Mouse (Mus musculus) limb, embryonic 11.5 days (tissue): ENCODE data around the gene Zkscan14. TPM values are rescaled to one million over a fixed set of nuclear protein-coding genes. Genes with fewer than 3 reads are reported as not detected.
"Not testable (repeated sequence)": the region's sequence is repeated elsewhere in the genome, so short reads cannot be mapped to it uniquely, and the experiment has no call there.

ENCODE experiments used
- ATAC-seq: fragments of 200-750 bp; cut with Nextera tagmentation; 2 replicates; pipeline ENCODE4 v1.8.0; 2017; ENCODE audit warnings: low read depth; ENCODE audit not compliant: insufficient number of reproducible peaks, low FRiP score, low TSS enrichment
- DNase-seq: peaks from one replicate; pipeline ENCODE4 v3.0.0-alpha.2; 2015; ENCODE audit warnings: low spot score
- H3K27ac ChIP-seq: fragments of 300-500 bp; sonication (generic); replicated peaks from 2 replicates; pipeline ENCODE4 v1.5.1; 2014; ENCODE audit warnings: low read depth, mild to moderate bottlenecking, low read length
- H3K27me3 ChIP-seq: fragments of 300-500 bp; sonication (generic); 2 replicates; pipeline ENCODE4 v1.6.1; 2014; ENCODE audit warnings: mild to moderate bottlenecking, low read length, mixed read lengths; ENCODE audit not compliant: control insufficient read depth, insufficient read depth
- H3K36me3 ChIP-seq: fragments of 300-500 bp; sonication (generic); 2 replicates; pipeline ENCODE4 v1.6.1; 2014; ENCODE audit warnings: mild to moderate bottlenecking, low read length, moderate library complexity, mixed read lengths; ENCODE audit not compliant: control insufficient read depth, insufficient read depth
- H3K4me1 ChIP-seq: fragments of 300-500 bp; sonication (generic); 2 replicates; pipeline ENCODE4 v1.6.1; 2014; ENCODE audit warnings: low read length, mixed read lengths; ENCODE audit not compliant: control insufficient read depth, insufficient read depth
- H3K4me2 ChIP-seq: fragments of 300-500 bp; sonication (generic); 2 replicates; pipeline ENCODE4 v1.6.1; 2014; ENCODE audit warnings: low read depth, mild to moderate bottlenecking, moderate library complexity; ENCODE audit not compliant: severe bottlenecking
- H3K4me3 ChIP-seq: fragments of 300-500 bp; sonication (generic); 2 replicates; pipeline ENCODE4 v1.5.1; 2014; ENCODE audit warnings: low read depth, low read length
- H3K9ac ChIP-seq: fragments of 300-500 bp; sonication (generic); 2 replicates; pipeline ENCODE4 v1.6.1; 2014; ENCODE audit warnings: mild to moderate bottlenecking, low read length
- H3K9me3 ChIP-seq: fragments of 300-500 bp; sonication (generic); 2 replicates; pipeline ENCODE4 v1.6.1; 2016; ENCODE audit warnings: low read length; ENCODE audit not compliant: control insufficient read depth
- WGBS: fragments of 180-500 bp; shearing (Covaris S2); extraction: QIAGEN DNeasy Blood & Tissue Kit; methylation state at CpG from one replicate; pipeline ENCODE4 v1.1.7; 2014; 5-methylcytosine and 5-hydroxymethylcytosine counted together
- polyA plus RNA-seq: library from polyadenylated mRNA; unstranded; fragments of >200 nt; fragmentation: Nextera tagmentation; extraction: Ambion mirVana; gene quantifications from 2 replicates; pipeline ENCODE4 v1.2.1, GENCODE M21; 2014

The Zkscan14 gene
- polyA plus RNA-seq, 1 experiment from 2014 or later = 5.9 TPM

DNA sequence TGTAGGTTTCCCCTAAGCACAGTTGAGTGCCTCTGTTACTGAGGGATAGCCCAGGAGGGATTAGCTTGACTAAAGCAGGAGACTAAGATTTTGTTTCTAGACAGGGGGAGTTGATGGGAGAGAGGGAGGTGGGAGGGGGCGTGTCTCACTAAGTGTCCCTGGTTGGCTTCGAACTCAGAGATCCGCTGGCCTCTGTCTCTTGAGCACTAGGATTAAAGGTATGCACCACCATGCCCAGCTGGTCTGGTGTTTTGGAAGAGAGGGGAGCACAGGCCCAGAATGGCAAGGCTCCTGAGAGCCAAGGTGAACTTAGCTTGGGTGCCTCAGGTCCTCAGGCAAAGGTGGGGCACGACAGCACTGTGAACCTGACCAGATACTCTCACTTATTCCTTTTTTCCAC lies 9.7 kb upstream of the Zkscan14 start:
- H3K27ac ChIP-seq = no peak overlapping the region
- H3K27me3 ChIP-seq = no peaks in the 10 kb centered on the region
- no peak overlapping the region for H3K9ac ChIP-seq
- peaks cover 7% of the 10 kb centered on the region for H3K36me3 ChIP-seq
- ATAC-seq (no peak), DNase-seq (no peak)
- H3K4me2 ChIP-seq = no peak overlapping the region
- H3K4me1 ChIP-seq = no peaks in the 10 kb centered on the region
- H3K4me3 ChIP-seq = no peak overlapping the region
- no peaks in the 10 kb centered on the region for H3K9me3 ChIP-seq
- 96% methylated on average over 4 of the region's 4 CpGs for WGBS

DNA sequence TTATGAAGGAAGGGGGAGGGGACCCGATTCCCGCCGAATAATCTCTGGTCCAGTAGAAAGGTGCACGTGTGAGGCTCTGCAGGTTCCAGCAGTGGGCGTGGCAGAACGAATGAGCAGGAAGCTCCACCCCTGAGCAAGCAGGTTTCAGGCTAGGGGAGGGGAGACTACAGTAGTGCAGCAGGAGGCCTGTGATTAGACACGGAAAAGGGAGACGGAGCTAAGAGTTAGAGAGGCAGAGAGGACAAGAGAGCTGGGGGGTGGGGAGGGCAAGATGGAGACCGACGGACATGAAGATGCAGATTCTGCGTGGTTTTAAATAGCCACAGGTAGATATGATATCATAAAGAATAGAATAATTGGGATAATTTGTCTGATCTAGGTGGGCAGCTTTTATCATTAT lies 6.7 kb upstream of the Zkscan14 start:
- not testable (repeated sequence) for H3K36me3 ChIP-seq, ATAC-seq
- 45% methylated on average over 11 of the region's 11 CpGs for WGBS

GRCm38 (mm10) chr5:145207954-145208353 lies 6.3 kb upstream of the Zkscan14 start:
- Histone ChIP-seq H3K27ac (no peak overlapping the region), H3K27me3 (no peaks in the 10 kb centered on the region), H3K9ac (no peak overlapping the region), H3K4me3 (no peak overlapping the region), H3K4me1 (peaks cover 7% of the 10 kb centered on the region), H3K9me3 (no peaks in the 10 kb centered on the region), H3K4me2 (no peak overlapping the region), H3K36me3 (peaks cover 7% of the 10 kb centered on the region; the same call in 1 of the 2 replicates)
- WGBS = 80% methylated on average over 5 of the region's 6 CpGs
- ATAC-seq (no peak), DNase-seq (no peak)

More for the DNA sequence above, 6.7 kb upstream of the Zkscan14 start:
- H3K9me3 ChIP-seq, DNase-seq, H3K27ac ChIP-seq, H3K27me3 ChIP-seq, H3K9ac ChIP-seq, H3K4me1 ChIP-seq, H3K4me2 ChIP-seq, H3K4me3 ChIP-seq: not testable (repeated sequence)

DNA sequence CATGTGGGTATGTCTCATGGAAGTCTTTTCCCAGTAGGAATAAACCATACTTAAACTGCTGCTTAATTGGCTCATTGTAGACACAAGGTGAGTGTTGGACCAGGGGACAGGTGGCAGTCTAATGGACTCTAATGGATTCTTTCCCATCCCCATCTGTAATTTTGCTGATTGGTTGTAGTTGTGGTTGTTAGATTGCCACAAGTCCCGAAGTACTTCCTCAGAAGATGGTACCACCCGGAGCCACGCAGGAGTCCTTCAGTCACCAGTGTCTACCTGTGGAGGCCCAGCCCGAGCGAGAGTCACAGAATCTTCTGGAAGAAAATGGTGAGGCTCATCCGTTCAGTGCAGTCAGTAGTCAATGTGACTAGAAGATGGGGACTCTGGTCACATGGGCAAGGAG lies 5.7 kb upstream of the Zkscan14 start:
- 98% methylated on average over 6 of the region's 6 CpGs for WGBS
- H3K4me3 ChIP-seq = no peak overlapping the region
- no peaks in the 10 kb centered on the region for H3K9me3 ChIP-seq
- no peak for DNase-seq
- H3K4me1 ChIP-seq = peaks cover 7% of the 10 kb centered on the region
- H3K27me3 ChIP-seq = no peaks in the 10 kb centered on the region
- no peak for ATAC-seq
- peaks cover 7% of the 10 kb centered on the region; the same call in 1 of the 2 replicates for H3K36me3 ChIP-seq
- H3K4me2 ChIP-seq = no peak overlapping the region
- H3K9ac ChIP-seq = no peak overlapping the region
- no peak overlapping the region for H3K27ac ChIP-seq

DNA sequence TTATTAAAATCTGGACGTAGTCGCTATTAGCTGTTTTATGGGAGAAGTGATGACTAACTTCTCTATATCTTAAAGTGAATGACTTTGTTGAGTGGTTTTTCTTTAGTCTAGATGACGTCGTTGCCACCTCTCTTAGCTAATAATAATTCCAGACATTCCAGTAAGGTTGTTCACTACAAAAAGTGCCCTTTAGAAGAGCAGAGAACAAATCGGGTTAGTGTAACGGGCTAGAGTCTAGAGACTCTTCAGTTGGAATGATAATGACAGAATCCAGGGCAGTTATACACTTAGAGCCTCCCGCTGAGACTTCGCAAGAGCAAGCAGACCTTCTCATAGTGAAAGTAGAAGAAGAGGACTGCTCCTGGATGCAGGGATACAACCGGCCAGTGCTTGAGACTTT lies 3.4 kb upstream of the Zkscan14 start:
- Histone ChIP-seq H3K36me3 (peaks cover 4% of the 10 kb centered on the region; the same call in 1 of the 2 replicates), H3K27me3 (no peaks in the 10 kb centered on the region), H3K4me3 (peak overlapping the region; percentile 42), H3K9ac (no peak overlapping the region), H3K9me3 (no peaks in the 10 kb centered on the region), H3K27ac (no peak overlapping the region), H3K4me2 (peak overlapping the region; percentile 30), H3K4me1 (peaks cover 7% of the 10 kb centered on the region)
- no peak for DNase-seq
- ATAC-seq = no peak
- 22% methylated on average over 9 of the region's 9 CpGs for WGBS

DNA sequence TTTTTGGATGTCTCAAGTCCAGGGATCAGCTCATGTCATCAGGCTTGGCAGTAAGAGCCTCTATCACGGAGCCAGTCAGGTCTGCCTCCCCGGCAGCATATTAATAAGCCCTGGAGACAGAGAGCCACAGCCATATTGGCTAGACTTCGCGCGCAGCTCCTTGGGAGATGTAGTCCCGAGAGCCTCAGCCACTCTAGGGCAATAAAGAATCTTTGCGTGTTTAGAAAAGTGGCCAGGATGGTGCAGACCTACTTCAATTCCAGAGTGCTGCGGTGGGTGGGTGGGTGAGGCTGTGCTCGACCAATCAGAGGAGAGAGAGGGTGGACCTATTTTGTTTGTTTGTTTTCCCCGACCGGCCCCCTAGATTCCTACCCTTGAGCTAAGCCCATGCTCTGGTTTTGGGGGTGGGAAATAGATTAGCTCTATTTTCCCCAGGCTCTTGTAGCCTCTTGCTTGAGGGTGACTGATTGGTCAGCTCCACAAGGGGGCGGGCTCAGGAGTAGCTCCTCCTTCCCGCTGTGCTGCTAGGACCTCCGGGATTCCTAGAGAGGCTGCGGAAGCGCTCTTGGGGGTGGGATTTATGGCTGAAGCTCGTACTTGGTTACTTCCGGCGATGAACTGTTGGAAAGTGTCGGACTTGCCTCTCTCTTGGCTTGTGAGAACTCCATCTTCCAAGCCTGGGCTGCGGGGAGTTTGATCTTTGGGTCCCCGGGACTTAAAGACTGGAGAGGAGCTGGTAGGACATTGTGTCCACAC lies 2.4 kb upstream of the Zkscan14 start, which contains the start of gene Zkscan5:
Zkscan5 (plus strand) TSS at position 627 of the 756 bp plus-strand sequence.
- no peaks in the 10 kb centered on the region for H3K9me3 ChIP-seq
- peak within 1 kb of the TSS; percentile 47 for H3K4me2 ChIP-seq
- peak within 1 kb of the TSS; percentile 42 for H3K4me3 ChIP-seq
- H3K27ac ChIP-seq = 0 out of 2 replicates have a peak within 1 kb of the TSS, but pooled peaks have one; percentile 45
- DNase-seq = peak; percentile 98
- WGBS = under 1% methylated on average over 22 of the region's 22 CpGs
- H3K4me1 ChIP-seq = peaks cover 7% of the 10 kb centered on the region
- ATAC-seq = peak; percentile 95
- H3K27me3 ChIP-seq = no peaks in the 10 kb centered on the region
- 0 out of 2 replicates have a peak within 1 kb of the TSS, but pooled peaks have one; percentile 41 for H3K9ac ChIP-seq
- H3K36me3 ChIP-seq = peaks cover 4% of the 10 kb centered on the region; the same call in 1 of the 2 replicates

DNA sequence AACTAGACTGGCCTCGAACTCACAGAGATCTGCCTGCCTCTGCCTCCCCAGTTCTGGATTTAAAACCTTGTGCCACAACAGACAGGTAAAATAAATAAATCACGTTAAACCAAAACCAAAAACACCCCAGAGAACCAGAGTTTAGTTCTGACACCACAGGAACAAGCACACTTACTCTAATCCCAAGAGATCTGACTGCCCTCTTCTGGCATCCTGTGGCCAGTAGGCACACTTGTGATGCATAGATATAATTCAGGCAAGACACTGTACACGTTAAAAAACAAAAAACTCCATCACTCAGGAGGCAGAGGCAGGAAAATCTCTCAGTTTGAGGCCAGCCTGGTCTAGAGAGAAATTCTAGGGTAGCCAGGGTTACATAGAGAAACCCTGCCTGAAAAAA lies 778 bp upstream of the Zkscan14 start:
- no peak overlapping the region for H3K9ac ChIP-seq
- H3K4me2 ChIP-seq = no peak overlapping the region
- DNase-seq (no peak), ATAC-seq (no peak)
- 51% methylated on average over 3 of the region's 3 CpGs for WGBS
- no peak overlapping the region for H3K27ac ChIP-seq
- H3K4me1 ChIP-seq = peaks cover 7% of the 10 kb centered on the region
- H3K9me3 ChIP-seq = no peaks in the 10 kb centered on the region
- no peaks in the 10 kb centered on the region for H3K27me3 ChIP-seq
- H3K4me3 ChIP-seq = no peak overlapping the region
- H3K36me3 ChIP-seq = peaks cover 4% of the 10 kb centered on the region; the same call in 1 of the 2 replicates

DNA sequence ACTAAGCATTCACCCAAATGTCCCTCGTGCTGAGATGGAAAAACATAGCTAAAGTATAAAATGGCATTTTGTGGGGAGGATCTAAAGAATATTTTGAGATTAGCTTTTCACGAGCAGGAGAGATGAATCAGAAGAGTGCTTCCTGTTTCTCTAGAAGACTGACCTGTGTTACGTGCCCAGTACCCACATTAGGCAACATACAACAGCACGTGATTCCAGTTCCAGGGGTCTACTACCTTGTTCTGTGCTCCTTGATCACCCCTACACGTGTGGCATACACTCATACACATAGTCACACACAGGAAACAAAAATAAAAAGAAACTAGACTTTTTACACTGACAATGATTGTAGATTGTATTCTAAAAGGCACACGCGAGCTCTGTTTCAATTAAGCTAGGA lies 1.3 kb downstream of the Zkscan14 start:
- Histone ChIP-seq H3K4me3 (no peak overlapping the region), H3K36me3 (0 out of 2 replicates have a peak, but pooled peaks cover under 1% of the 10 kb centered on the region), H3K9me3 (no peaks in the 10 kb centered on the region), H3K9ac (no peak overlapping the region), H3K27me3 (no peaks in the 10 kb centered on the region), H3K4me2 (no peak overlapping the region), H3K4me1 (peaks cover 3% of the 10 kb centered on the region), H3K27ac (no peak overlapping the region)
- DNase-seq (no peak), ATAC-seq (no peak)
- 80% methylated on average over 7 of the region's 7 CpGs for WGBS
